Mouse (Mus musculus): ENCODE results near the gene Gm9999.

The Gm9999 gene

GRCm38 (mm10) chr7:47027520-47027919 lies 44.1 kb downstream of the Gm9999 start:
- DNase-seq (ENCODE audit: low spot score): no peak

- peak; percentile 58 for DNase-seq (ENCODE audit: low spot score)
Measured at GRCm38 (mm10) chr7:47030517-47031193, 47.3 kb downstream of the Gm9999 start.

- DNase-seq (ENCODE audit: low spot score): no peak
Measured at GRCm38 (mm10) chr7:47031371-47031770, 48.0 kb downstream of the Gm9999 start.

- DNase-seq (ENCODE audit: low spot score): no peak
Measured at GRCm38 (mm10) chr7:47034785-47035384, 51.5 kb downstream of the Gm9999 start.

GRCm38 (mm10) chr7:47035426-47035825 lies 52.0 kb downstream of the Gm9999 start:
- DNase-seq (ENCODE audit: low spot score): no peak
